Mouse (Mus musculus) adrenal gland, postnatal 10 days (tissue): Measurements from ENCODE around the gene Fam151a. TPM values are rescaled to one million over a fixed set of nuclear protein-coding genes. Genes with fewer than 3 reads are reported as not detected.
"Not testable (repeated sequence)": the region's sequence is repeated elsewhere in the genome, so short reads cannot be mapped to it uniquely, and the experiment has no call there.

ENCODE experiments used
- DNase-seq: peaks from one replicate; pipeline ENCODE4 v3.0.0; 2021; ENCODE audit warnings: mixed read lengths
- total RNA-seq, 2 experiments: library from RNA; stranded (reverse); gene quantifications; 2 replicates each; pipeline ENCODE4 v1.2.3; 2021

Fam151a gene
- total RNA-seq, 2 experiments from 2014 or later, result 0.27 to 0.30 TPM

DNA sequence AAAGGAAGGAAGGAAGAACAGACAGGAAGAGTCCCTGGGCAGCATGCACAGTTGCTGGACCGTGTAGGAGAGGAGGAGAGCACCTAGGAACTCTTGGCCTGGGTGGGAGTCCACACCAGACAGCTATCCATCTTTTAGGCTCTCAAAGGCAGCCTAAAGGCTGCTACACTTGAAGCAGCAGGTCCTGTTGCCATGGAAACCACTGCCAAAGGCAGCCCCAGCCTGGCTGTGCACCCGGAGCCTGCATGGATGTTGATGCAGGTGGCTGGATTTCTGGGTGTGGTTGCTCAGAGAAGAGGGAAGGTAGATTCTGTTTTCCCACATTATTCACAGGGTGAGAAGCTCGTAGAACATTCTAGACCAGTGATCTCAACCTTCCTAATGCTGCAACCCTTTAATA lies 43.3 kb downstream of the Fam151a start:
- no peak for DNase-seq

DNA sequence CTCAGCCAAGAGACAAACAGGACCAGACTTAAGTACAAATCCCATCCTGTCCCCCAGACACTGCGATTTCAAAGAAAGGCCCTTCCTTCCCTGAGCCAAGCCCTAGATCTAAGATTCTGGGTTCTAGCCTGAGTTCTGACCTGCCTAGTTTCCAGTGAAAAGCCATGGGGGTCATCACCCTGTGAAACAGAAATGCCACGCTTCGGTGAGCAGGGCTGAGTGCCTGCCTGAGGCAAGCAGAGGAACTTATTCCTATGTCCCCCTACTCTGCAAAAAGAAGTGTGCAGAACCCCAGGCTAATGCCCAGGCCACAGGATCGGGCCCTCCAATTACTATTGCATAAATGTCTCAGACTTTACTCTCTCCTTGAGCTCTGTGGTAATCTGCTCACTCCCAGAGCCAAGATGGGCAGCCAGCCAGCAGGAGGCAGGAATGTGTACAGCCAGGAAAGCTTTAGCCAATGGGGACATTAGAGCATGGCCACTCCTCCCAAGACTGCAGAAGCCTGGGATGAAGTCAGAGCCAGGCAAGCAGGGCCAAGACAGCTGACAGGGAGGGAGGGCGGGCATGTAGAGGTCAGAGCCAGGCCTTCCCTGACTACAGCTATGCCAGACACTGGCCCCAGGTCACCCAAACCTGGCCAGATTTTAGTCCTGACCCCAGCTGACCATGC lies 44.6 kb downstream of the Fam151a start:
- DNase-seq, result peak; percentile 96

DNA sequence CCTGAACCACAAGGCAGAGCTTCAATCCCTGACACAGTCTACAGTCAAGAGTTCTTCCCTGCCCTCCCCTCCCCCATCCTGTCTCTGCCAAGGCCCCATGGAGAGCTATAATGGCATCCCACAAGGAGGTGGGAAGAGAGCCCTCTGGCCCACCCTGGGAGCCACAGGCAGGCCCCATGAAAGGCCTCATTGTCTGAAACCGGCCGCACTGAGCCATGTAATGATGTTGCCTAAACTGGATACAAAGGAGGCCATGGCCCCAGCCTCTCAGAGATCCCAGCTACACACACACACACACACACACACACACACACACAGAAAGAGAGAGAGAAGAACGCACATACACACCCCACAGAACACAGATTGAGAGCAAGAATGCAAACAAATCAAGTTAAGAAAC lies 46.4 kb downstream of the Fam151a start:
- no peak for DNase-seq

DNA sequence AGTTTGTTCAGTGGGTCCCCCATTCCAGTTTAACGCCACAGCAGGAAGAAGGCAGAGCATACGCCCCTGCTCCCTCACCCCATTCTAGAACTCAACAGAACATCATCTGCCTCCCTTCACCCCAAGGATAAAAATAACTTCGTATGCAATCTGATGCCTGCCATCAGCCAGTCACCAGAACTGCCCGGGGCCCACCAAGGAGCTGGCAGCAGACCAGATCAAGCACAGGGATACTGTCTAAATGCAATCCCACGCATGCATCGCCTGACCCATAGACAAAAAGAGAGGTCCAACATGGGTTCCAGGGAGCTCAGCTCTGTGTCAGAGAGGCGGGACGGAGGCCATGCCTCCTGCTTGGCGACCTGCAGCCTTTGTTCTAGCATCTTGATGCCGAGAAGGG lies 49.4 kb downstream of the Fam151a start:
- DNase-seq, result no peak

DNA sequence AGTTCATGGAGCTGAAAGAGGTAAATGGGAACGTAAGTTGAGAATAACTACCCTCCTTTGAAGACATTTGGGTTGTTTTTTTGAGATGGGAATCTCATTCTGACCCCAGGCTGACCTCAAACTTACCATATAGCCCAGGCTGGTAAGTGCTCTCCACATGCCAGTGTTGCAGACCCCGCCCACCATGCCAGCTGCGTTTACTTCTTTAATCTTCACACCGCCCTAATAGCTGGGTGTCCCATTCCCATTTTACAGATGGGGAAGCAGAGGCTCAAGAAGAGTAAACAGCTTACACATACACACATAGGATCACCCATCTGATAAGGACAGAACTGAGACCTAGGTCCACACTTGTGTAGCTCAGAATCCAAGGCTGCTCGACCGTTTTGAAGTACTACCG lies 51.1 kb downstream of the Fam151a start:
- DNase-seq, result no peak

DNA sequence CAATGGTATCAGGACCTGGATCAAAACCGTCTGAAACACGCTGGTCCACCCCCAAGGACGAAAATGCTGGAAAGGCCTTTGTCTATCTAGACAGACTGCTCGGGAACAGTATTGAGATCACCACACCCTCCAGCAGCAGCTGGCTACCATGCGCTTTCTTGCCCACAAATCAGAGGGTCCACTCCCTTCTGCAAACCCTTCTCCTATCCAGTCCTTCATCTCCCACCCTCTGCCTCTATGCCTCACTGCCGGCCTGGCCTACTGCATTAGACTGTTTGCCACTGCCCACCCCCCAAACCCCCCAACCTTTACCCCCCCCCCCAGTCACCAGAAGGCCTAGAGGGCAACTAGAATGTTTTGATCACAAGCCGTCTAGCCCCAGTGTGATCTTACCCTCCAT lies 51.7 kb downstream of the Fam151a start:
- DNase-seq, result no peak

DNA sequence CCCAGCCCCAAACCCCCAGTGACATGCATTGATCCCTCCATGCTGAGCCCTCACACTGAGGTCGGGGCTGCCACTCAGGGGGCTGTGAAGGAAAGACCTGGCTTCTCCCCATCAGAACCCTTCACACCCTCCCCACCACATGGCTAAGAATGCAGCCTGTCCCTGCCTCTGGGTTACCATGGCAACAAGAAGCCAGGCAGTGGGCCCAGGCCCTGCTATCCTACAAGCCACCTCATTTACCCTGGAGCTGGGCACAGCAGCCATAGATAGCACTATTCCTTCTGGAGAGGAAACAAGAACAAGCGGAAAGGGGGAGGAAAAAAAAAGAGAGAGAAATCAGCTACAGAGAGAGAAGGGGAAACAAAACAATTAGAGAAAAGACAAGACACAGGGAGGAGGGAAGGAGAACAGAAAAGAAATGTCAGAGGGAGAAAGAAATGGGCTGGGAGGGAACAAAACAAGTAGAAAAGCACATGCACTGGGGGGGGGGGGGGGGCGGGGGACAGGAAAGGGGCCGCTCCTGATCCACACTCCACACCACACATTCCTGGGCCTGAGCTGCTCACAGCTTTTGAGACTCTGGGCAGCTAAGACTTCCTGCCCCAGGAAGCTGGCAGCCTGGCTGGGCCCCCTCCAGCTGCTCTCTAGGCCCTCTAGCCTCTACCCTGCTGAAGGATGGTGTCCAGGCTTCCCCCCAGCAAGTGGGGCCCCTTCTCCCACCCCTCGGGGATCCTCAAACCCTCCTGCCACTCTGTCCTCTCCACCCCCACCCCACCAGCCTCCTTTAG lies 52.3 kb downstream of the Fam151a start:
- DNase-seq, result no peak

DNA sequence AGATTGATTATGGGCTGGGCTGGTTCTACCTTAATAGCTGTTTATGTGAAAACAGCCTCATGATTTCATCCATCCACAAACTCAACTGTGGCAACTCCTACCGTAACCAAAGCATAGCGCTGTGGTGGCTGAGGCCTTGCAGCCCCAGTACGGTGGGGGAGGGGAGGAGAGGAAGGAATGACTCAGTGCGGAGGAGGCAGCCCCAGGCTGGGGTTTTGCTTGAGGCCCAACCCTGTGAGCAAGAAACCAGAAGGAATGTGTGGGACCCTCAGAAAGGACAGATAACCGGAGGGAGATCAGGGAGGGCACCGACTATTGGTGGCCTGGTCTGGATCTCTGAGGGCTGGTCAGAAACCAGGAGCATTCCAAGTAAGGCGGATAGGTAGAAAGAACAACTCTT lies 54.1 kb downstream of the Fam151a start:
- DNase-seq, result peak; percentile 66

DNA sequence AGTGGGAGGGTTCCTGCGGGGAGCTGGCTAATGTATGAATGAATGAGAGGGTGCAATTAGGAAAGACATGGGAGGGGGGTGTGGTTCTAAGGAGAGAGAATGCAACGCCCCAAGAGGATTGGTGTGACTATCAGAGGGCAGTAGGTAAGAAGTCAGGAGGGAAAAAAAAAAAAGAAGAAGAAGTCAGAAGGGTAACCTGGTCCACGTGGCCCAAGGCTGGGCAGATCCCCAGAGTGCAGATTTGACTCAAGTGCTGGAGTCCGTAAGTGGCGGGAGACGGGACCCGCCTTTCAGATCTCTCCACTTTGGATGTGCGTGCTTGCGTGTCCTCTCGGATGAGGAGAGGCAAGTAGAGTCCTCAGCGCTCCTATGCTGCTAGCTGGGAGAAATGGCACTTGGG lies 54.9 kb downstream of the Fam151a start:
- no peak for DNase-seq

DNA sequence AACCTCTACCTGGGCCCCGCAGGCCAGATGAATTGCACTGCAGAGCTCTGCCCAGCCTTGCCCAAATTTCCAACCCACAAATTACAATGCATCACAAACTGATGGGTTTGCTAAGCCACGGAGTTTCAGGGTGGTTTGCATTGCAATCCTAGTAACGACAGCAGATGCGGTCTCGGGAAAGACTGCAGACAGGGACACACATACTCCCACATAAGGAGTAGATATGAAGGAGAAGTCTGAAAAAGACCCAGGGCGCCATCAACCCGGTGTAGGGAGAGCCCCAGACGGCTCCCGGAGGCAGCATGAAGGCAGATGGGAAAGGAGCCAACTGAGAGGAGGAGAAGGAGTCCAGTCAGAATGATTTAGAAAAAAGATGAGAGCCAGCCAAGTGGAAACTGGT lies 56.0 kb downstream of the Fam151a start:
- no peak for DNase-seq

DNA sequence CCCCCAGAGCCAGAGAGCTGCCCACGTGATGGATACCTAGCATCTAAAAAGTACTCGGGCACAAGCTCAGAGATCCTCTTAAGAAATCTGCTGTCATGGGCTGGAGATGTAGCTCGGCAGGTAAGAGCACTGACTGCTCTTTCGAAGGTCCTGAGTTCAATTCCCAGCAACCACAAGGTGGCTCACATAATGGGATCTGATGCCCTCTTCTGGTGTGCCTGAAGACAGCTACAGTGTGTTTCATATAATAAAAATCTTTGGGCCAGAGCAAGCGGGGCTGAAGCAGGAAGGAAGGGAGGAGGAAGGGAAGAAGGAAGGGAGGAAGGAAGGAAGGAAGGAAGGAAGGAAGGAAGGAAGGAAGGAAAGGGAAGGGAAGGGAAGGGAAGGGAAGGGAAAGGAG lies 56.5 kb downstream of the Fam151a start:
- not testable (repeated sequence) for DNase-seq

DNA sequence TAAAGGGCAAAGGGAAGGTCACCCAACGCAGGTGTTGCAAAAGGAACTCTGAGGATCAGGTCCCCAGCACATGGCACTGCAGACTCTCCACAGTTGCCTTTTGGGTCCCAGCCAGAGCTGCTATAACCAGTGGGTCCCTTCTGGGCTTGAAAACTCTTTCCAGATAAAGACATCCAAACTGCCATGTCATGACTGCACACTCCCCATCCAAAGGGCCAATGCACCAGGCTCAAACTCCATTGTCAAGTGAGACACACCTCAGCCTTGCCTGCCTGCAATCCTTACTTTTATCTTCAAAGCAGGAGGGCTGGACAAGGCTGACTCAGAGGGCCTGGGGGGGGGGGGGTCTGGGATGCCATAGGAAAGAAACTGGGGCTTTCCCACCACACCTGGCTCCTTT lies 57.2 kb downstream of the Fam151a start:
- DNase-seq, result no peak

DNA sequence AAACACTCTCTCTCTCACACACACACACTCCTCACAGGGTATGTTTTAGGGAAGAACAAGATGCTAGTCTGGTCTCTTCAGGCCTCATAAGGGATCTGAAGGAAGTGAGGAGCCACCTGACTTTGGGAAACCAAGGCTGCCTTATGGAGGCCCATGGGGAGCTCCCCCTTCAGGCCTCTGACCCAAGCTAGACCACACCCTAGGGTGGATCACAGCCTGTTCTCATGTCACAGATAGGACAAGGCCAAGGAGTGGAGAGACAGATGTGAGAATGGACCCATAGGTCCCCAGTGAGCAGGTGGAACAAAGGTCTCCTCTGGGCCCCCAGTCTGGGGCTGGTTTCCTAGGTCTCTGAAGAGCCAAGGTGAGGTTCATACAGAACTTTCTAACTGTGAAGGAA lies 58.6 kb downstream of the Fam151a start:
- no peak for DNase-seq

DNA sequence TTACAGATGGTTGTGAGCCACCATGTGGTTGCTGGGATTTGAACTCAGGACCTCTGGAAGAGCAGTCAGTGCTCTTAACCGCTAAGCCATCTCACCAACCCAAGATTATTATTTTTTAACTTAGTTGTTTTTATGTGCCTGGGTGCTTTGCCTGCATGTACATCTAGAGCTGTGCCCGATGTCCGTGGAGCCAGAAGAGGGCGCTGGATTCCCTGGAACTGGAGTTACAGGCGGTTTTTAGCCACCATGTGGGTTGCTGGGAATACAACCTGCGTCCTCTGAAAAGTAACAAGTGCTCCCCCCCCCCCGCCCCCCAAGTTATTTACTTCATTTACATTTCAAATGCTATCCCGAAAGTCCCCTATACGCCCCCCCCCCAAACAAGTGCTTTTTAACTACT lies 60.1 kb downstream of the Fam151a start:
- not testable (repeated sequence) for DNase-seq

DNA sequence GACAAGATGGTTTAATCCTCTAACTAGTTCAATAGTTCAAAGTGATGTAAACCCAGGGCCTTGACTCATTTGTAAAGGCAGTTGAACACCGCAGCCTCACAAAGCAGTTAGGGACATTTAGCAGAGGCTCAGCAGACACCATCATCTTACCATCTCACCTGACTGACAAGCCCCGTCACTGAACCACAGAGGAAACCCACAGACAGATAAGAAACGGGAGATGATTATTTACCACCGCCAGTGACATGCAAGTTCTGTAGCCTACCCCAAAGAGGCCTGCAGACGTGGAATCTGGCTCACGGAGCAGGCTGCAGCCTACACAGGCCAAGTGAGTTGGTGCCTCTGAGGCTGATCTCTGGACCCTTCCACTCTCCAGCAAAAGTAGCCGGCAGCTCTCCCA lies 60.6 kb downstream of the Fam151a start:
- DNase-seq, result no peak

DNA sequence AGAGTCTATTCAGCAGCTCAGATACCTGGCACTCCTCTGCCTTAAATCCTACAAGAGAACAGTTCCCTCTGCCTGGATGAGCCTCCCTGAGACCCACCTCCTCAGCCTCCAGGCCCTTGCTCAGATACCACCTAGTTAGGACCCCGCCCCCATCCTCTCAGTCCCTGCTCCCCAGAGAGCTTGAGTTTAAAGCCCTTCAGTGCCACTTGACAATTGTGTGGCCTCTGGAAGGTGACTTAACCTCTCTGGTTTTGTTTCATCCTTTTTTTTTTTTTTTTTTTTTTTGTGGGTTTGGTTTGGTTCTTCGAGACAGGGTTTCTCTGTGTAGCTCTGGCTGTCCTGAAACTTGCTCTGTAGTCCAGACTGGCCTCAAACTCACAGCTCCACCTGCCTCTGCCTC lies 61.6 kb downstream of the Fam151a start:
- no peak for DNase-seq

Other genes starting within 250 kb of the Fam151a start
- not detected for gene Bsnd, start 241.6 kb upstream of the Fam151a start, total RNA-seq
- 10 to 100 TPM; 54.2 to 88.2 TPM for gene Dhcr24, start 172.9 kb upstream of the Fam151a start, total RNA-seq
- not detected for gene Lexm, start 116.6 kb upstream of the Fam151a start, total RNA-seq
- gene Ttc22, start 111.5 kb upstream of the Fam151a start, total RNA-seq, result under 1 TPM; 0.09 to 0.18 TPM
- gene Pars2, start 82.8 kb upstream of the Fam151a start, total RNA-seq, result 1 to 10 TPM; 6.0 to 8.7 TPM
- gene Ttc4, start 54.9 kb upstream of the Fam151a start, total RNA-seq, result 10 to 100 TPM; 23.1 to 27.2 TPM
- 1 to 10 TPM in 1 of 2 experiments, under 1 TPM in 1; 0.48 to 1.1 TPM for gene Mroh7, start 3.0 kb upstream of the Fam151a start, total RNA-seq
- 10 to 100 TPM; 35.1 to 37.9 TPM for gene Acot11, start 71.1 kb downstream of the Fam151a start, total RNA-seq
- 10 to 100 TPM; 50.8 to 69.0 TPM for gene Ssbp3, start 176.8 kb downstream of the Fam151a start, total RNA-seq